Mouse (Mus musculus) midbrain, embryonic 15.5 days (tissue): ENCODE data around the gene Mgme1. TPM values are rescaled to one million over a fixed set of nuclear protein-coding genes. Genes with fewer than 3 reads are reported as not detected.

Experiments
- ATAC-seq: fragments of 200-750 bp; cut with Nextera tagmentation; replicated peaks from 2 replicates; pipeline ENCODE4 v1.8.0; 2017; ENCODE audit warnings: moderate TSS enrichment
- H3K27ac ChIP-seq: fragments of 300-500 bp; sonication (generic); 2 replicates; pipeline ENCODE4 v1.5.1; 2015; ENCODE audit warnings: mild to moderate bottlenecking, inconsistent platforms
- H3K27me3 ChIP-seq: fragments of 300-500 bp; sonication (generic); replicated peaks from 2 replicates; pipeline ENCODE4 v1.6.1; 2015; ENCODE audit warnings: inconsistent platforms
- H3K36me3 ChIP-seq: fragments of 300-500 bp; sonication (generic); replicated peaks from 2 replicates; pipeline ENCODE4 v1.6.1; 2015; ENCODE audit warnings: inconsistent platforms
- H3K4me1 ChIP-seq: fragments of 300-500 bp; sonication (generic); 2 replicates; pipeline ENCODE4 v1.6.1; 2015; ENCODE audit warnings: inconsistent platforms
- H3K4me2 ChIP-seq: fragments of 300-500 bp; sonication (generic); 2 replicates; pipeline ENCODE4 v1.6.1; 2015; ENCODE audit warnings: inconsistent platforms, mild to moderate bottlenecking, moderate library complexity
- H3K4me3 ChIP-seq: fragments of 300-500 bp; sonication (generic); 2 replicates; pipeline ENCODE4 v1.5.1; 2015; ENCODE audit warnings: mild to moderate bottlenecking, inconsistent platforms
- H3K9ac ChIP-seq: fragments of 300-500 bp; sonication (generic); 2 replicates; pipeline ENCODE4 v1.6.1; 2015; ENCODE audit warnings: mild to moderate bottlenecking, inconsistent platforms
- H3K9me3 ChIP-seq: fragments of 300-500 bp; sonication (generic); 2 replicates; pipeline ENCODE4 v1.6.1; 2016; ENCODE audit warnings: inconsistent platforms
- WGBS: fragments of 180-500 bp; shearing (Covaris S2); methylation state at CpG from one replicate; pipeline ENCODE4 v1.1.7; 2015; ENCODE audit warnings: mixed read lengths; 5-methylcytosine and 5-hydroxymethylcytosine counted together
- polyA plus RNA-seq: library from polyadenylated mRNA; unstranded; fragments of >200 nt; fragmentation: Nextera tagmentation; extraction: Ambion mirVana; gene quantifications from 2 replicates; pipeline ENCODE4 v1.2.1, GENCODE M21; 2015

Gene Mgme1
- polyA plus RNA-seq, 1 experiment from 2014 or later: 11.5 TPM

- Histone ChIP-seq H3K4me1 (peaks cover 24% of the 10 kb centered on the region), H3K27ac (no peak overlapping the region), H3K9ac (no peak overlapping the region), H3K36me3 (no peaks in the 10 kb centered on the region), H3K4me3 (no peak overlapping the region), H3K4me2 (no peak overlapping the region), H3K9me3 (no peaks in the 10 kb centered on the region), H3K27me3 (no peaks in the 10 kb centered on the region)
- 55% methylated on average over 5 of the region's 5 CpGs for WGBS
- ATAC-seq: no peak
Observed at GRCm38 (mm10) chr2:144267004-144267730, 3.3 kb upstream of the Mgme1 start.

- Histone ChIP-seq H3K4me3 (no peak overlapping the region), H3K4me1 (peaks cover 24% of the 10 kb centered on the region), H3K9me3 (no peaks in the 10 kb centered on the region), H3K27me3 (no peaks in the 10 kb centered on the region), H3K9ac (no peak overlapping the region), H3K4me2 (no peak overlapping the region), H3K27ac (no peak overlapping the region), H3K36me3 (no peaks in the 10 kb centered on the region)
- WGBS: 43% methylated on average over 1 of the region's 1 CpGs
- ATAC-seq: no peak
Observed at GRCm38 (mm10) chr2:144267731-144268015, 2.8 kb upstream of the Mgme1 start.

- H3K36me3 ChIP-seq: no peaks in the 10 kb centered on the region
- no peak overlapping the region; the same call in 1 of the 2 replicates for H3K9ac ChIP-seq
- H3K4me3 ChIP-seq: peak overlapping the region; percentile 81
- 9% methylated on average over 6 of the region's 6 CpGs for WGBS
- no peaks in the 10 kb centered on the region for H3K27me3 ChIP-seq
- H3K4me2 ChIP-seq: peak overlapping the region; percentile 70
- H3K9me3 ChIP-seq: no peaks in the 10 kb centered on the region
- no peak for ATAC-seq
- H3K27ac ChIP-seq: no peak overlapping the region
- peaks cover 24% of the 10 kb centered on the region for H3K4me1 ChIP-seq
Observed at GRCm38 (mm10) chr2:144268446-144269305, 1.8 kb upstream of the Mgme1 start.

- H3K27ac ChIP-seq: no peak overlapping the region
- H3K36me3 ChIP-seq: no peaks in the 10 kb centered on the region
- peak overlapping the region; percentile 81 for H3K4me3 ChIP-seq
- peak overlapping the region; percentile 70 for H3K4me2 ChIP-seq
- H3K4me1 ChIP-seq: peaks cover 24% of the 10 kb centered on the region
- ATAC-seq: no peak
- H3K9ac ChIP-seq: peak overlapping the region; percentile 95; the same call in 1 of the 2 replicates
- 1% methylated on average over 11 of the region's 11 CpGs for WGBS
- no peaks in the 10 kb centered on the region for H3K9me3 ChIP-seq
- H3K27me3 ChIP-seq: no peaks in the 10 kb centered on the region
Observed at GRCm38 (mm10) chr2:144269306-144269650, 1.2 kb upstream of the Mgme1 start.

DNA sequence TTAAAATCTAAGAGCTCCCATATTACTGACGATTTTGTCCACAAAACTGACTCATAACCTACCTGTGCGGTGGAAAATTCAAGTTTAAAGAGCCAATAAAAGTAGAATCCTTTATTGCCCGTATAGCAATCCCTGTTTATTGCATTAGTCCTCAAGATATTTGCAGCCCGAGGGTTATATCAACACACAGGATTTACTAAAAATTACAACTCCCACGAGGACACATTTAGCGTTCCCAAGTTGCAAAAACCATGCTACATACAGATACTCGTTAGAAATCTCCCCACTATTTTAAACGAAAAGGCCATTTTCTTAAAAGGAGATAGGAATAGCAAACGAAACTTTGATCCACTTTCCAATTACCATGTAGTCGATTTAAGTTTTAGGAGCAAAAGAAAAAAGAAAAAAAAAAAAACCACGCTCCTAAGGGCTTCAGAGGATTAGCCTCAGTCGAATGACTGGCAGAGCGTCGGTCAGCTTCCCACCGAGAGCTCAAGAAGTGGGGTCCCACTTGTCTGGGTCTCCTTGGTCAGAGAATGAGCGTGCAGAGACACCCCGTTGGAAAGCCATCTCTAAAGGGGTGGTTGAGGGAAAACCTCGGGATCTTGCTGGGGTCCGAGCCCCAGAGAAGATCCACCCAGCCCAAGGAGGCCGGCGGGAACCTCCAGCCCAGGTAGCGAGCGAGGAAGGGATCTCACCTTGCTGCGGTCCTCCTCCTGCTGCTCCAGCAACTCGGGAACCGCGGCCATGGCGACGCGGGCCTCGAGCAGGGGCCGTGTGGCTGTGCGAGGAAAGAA lies 586 bp upstream of the Mgme1 start:
- Histone ChIP-seq H3K4me3 (peak overlapping the region; percentile 81), H3K9ac (peak overlapping the region; percentile 95), H3K27me3 (no peaks in the 10 kb centered on the region), H3K9me3 (no peaks in the 10 kb centered on the region), H3K4me1 (peaks cover 24% of the 10 kb centered on the region), H3K4me2 (peak overlapping the region; percentile 70), H3K36me3 (no peaks in the 10 kb centered on the region), H3K27ac (peak overlapping the region; percentile 94)
- WGBS: under 1% methylated on average over 29 of the region's 33 CpGs
- ATAC-seq: no peak

DNA sequence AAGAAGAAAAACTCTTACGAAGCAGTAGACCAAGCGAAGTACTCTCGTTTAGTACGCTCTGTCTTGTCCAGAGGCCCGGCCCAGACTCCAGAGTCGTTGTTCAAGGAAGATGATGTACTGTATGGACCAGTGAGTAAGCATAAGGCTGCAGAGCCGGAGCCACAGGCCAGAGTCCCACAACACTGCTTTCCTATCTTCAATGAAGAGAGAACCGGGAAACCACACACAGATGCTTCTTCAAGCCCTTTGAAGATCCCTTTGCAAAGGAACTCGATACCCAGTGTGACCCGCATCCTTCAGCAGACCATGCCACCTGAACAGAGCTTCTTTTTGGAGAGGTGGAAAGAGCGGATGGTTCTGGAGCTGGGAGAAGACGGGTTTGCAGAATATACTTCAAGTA lies 1.6 kb downstream of the Mgme1 start:
- Histone ChIP-seq H3K27ac (no peak overlapping the region), H3K27me3 (no peaks in the 10 kb centered on the region), H3K36me3 (no peaks in the 10 kb centered on the region), H3K9ac (no peak overlapping the region), H3K4me3 (no peak overlapping the region), H3K4me2 (no peak overlapping the region), H3K4me1 (peaks cover 20% of the 10 kb centered on the region), H3K9me3 (no peaks in the 10 kb centered on the region)
- WGBS: 95% methylated on average over 12 of the region's 12 CpGs
- no peak for ATAC-seq

DNA sequence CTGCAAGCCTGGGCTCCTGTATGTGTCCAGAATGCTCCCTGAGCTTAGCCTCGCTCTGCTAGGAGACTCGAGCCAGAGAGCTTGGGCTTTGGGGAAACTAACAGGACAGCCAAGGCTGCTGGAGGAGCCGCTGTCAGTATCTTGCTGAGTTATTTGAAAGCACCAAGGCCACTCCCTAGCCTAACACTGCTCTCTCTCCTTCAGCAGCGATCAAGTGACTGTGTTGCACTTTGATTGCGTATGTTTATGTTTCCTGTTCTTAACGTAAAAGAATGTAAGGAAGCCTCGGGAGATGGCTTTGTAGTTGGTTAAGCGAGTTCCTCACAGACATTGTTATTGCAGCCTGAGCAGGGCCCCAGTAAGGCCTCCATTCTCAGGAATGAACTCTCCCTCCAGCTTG lies 4.3 kb downstream of the Mgme1 start:
- Histone ChIP-seq H3K36me3 (0 out of 2 replicates have a peak, but pooled peaks cover 1% of the 10 kb centered on the region), H3K4me3 (no peak overlapping the region), H3K27me3 (no peaks in the 10 kb centered on the region), H3K9ac (no peak overlapping the region), H3K9me3 (no peaks in the 10 kb centered on the region), H3K27ac (no peak overlapping the region), H3K4me1 (no peaks in the 10 kb centered on the region), H3K4me2 (no peak overlapping the region)
- WGBS: 75% methylated on average over 8 of the region's 8 CpGs
- no peak for ATAC-seq

- no peak overlapping the region for H3K4me2 ChIP-seq
- WGBS: 93% methylated on average over 3 of the region's 3 CpGs
Observed at GRCm38 (mm10) chr2:144276885-144277284, 6.4 kb downstream of the Mgme1 start.

DNA sequence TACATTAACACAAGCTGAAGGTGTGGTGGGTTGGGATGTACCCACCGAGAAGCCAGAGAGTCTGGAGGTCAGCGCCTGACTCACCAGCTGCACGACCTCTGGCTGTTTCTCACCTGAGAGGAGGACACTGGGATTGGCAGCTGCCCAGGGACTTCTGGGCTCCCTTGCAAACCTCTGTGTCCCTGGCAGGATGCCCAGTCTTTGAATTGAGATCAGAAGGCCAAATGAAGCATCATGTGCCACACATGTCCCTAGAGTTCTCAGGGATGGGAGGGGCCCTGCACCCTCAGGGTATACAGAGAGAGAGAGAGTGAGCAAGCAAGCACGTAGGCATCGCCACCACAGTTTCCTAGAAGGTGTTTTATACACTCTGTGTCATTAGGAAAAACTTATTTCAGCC lies 9.3 kb downstream of the Mgme1 start:
- no peak overlapping the region for H3K27ac ChIP-seq
- H3K4me3 ChIP-seq: no peak overlapping the region
- H3K9me3 ChIP-seq: no peaks in the 10 kb centered on the region
- ATAC-seq: no peak
- no peak overlapping the region for H3K4me2 ChIP-seq
- H3K36me3 ChIP-seq: 0 out of 2 replicates have a peak, but pooled peaks cover 4% of the 10 kb centered on the region
- no peaks in the 10 kb centered on the region for H3K4me1 ChIP-seq
- no peaks in the 10 kb centered on the region for H3K27me3 ChIP-seq
- 65% methylated on average over 5 of the region's 5 CpGs for WGBS
- H3K9ac ChIP-seq: no peak overlapping the region

More at GRCm38 (mm10) chr2:144276885-144277284, 6.4 kb downstream of the Mgme1 start:
- 0 out of 2 replicates have a peak, but pooled peaks cover 4% of the 10 kb centered on the region for H3K36me3 ChIP-seq
- H3K27me3 ChIP-seq: no peaks in the 10 kb centered on the region
- no peak overlapping the region for H3K9ac ChIP-seq
- H3K27ac ChIP-seq: no peak overlapping the region
- no peaks in the 10 kb centered on the region for H3K4me1 ChIP-seq
- H3K4me3 ChIP-seq: no peak overlapping the region
- no peaks in the 10 kb centered on the region for H3K9me3 ChIP-seq
- ATAC-seq: no peak

- no peak for ATAC-seq
- 0 out of 2 replicates have a peak, but pooled peaks cover 4% of the 10 kb centered on the region for H3K36me3 ChIP-seq
- H3K4me2 ChIP-seq: no peak overlapping the region
- no peak overlapping the region for H3K9ac ChIP-seq
- no peaks in the 10 kb centered on the region for H3K4me1 ChIP-seq
- 86% methylated on average over 3 of the region's 3 CpGs for WGBS
- no peak overlapping the region for H3K27ac ChIP-seq
- no peak overlapping the region for H3K4me3 ChIP-seq
- H3K27me3 ChIP-seq: no peaks in the 10 kb centered on the region
- no peaks in the 10 kb centered on the region for H3K9me3 ChIP-seq
Observed at GRCm38 (mm10) chr2:144280568-144280967, 10.1 kb downstream of the Mgme1 start.

DNA sequence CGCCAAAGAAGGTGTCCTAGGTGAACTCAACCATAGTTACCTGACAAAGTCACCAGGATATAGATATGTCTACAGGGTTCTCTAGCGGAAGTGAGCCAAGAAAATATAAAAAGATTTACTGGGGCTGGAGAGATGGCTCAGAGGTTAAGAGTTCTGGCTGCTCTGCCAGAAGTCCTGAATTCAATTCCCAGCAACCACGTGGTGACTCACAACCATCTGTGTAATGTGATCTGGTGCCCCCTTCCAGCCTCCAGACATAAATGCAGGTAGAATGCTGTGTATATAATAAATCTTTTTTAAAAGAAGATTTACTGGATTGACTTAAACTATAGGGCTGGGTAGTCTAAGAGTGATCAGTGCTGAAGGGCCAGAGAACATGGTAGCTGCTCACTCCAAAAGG lies 11.0 kb downstream of the Mgme1 start:
- H3K27me3 ChIP-seq: no peaks in the 10 kb centered on the region
- no peaks in the 10 kb centered on the region for H3K4me1 ChIP-seq
- H3K9me3 ChIP-seq: no peaks in the 10 kb centered on the region
- no peak for ATAC-seq
- no peak overlapping the region for H3K9ac ChIP-seq
- no peak overlapping the region for H3K4me2 ChIP-seq
- H3K27ac ChIP-seq: no peak overlapping the region
- no peak overlapping the region for H3K4me3 ChIP-seq
- 74% methylated on average over 3 of the region's 3 CpGs for WGBS
- 0 out of 2 replicates have a peak, but pooled peaks cover 4% of the 10 kb centered on the region for H3K36me3 ChIP-seq

GRCm38 (mm10) chr2:144290321-144290720 lies 19.9 kb downstream of the Mgme1 start:
- Histone ChIP-seq H3K27me3 (no peaks in the 10 kb centered on the region), H3K4me1 (no peaks in the 10 kb centered on the region), H3K4me2 (no peak overlapping the region), H3K4me3 (no peak overlapping the region), H3K9ac (no peak overlapping the region), H3K27ac (no peak overlapping the region), H3K9me3 (no peaks in the 10 kb centered on the region), H3K36me3 (no peaks in the 10 kb centered on the region)
- ATAC-seq: no peak
- 89% methylated on average over 7 of the region's 7 CpGs for WGBS
